Mouse (Mus musculus) left cerebral cortex, postnatal 36 days (tissue): Measurements from ENCODE around the gene S100a11. TPM values are rescaled to one million over a fixed set of nuclear protein-coding genes. Genes with fewer than 3 reads are reported as not detected.
"Not testable (repeated sequence)": the region's sequence is repeated elsewhere in the genome, so short reads cannot be mapped to it uniquely, and the experiment has no call there.

Source experiments
- DNase-seq, 2 experiments: peaks; one replicate each; pipeline ENCODE4 v3.0.0; 2021 to 2022; ENCODE audit warnings: low spot score in 2 of 2, mixed read lengths in 1 of 2
- intact Hi-C: fragments of 180-260 bp; cut with DNase I; formaldehyde crosslinking; loops from one replicate; pipeline ENCODE4 v1.15.1; 2025
- total RNA-seq, 2 experiments: library from RNA; stranded (reverse); gene quantifications; 2 replicates each; pipeline ENCODE4 v1.2.3; 2021

Gene S100a11
- 1 to 10 TPM; 7.0 to 9.9 TPM for total RNA-seq

GRCm38 (mm10) chr3:93520330-93521193 lies at the start of gene S100a11:
S100a11 (plus strand) TSS chr3:93520488.
- intact Hi-C loops: no loop called here
- peak in 1 of 2 experiments; percentile 9 for DNase-seq

GRCm38 (mm10) chr3:93480053-93480452 lies 40.2 kb upstream of the S100a11 start:
- intact Hi-C loops: no loop called here
- DNase-seq: no peak

GRCm38 (mm10) chr3:93481982-93482616 lies 38.2 kb upstream of the S100a11 start:
- intact Hi-C loops: no loop called here
- DNase-seq: no peak

GRCm38 (mm10) chr3:93485611-93486010 lies 34.7 kb upstream of the S100a11 start:
- DNase-seq: no peak
- intact Hi-C loops: loop anchor here (5.0 kb wide), 1 partner anchor 43 kb away; the partner anchor contains the start of gene Tchh

- intact Hi-C loops: loop anchor here (5.0 kb wide), 1 partner anchor 46 kb away; the partner anchor contains the start of gene Tchh
- DNase-seq: no peak
Observed at GRCm38 (mm10) chr3:93488541-93488940, 31.7 kb upstream of the S100a11 start.

GRCm38 (mm10) chr3:93492176-93492575 lies 28.1 kb upstream of the S100a11 start:
- DNase-seq: no peak
- intact Hi-C loops: loop anchor here (10.0 kb wide), 1 partner anchor 377 kb away; no protein-coding TSS in a partner anchor

- intact Hi-C loops: loop anchor here (1.0 to 10.0 kb wide), 2 partner anchors 132 to 379 kb away; no protein-coding TSS in a partner anchor
- DNase-seq: peak; percentile 21 to 45
Observed at GRCm38 (mm10) chr3:93493992-93494391, 26.3 kb upstream of the S100a11 start.

GRCm38 (mm10) chr3:93494774-93495173 lies 25.5 kb upstream of the S100a11 start:
- DNase-seq: not testable (repeated sequence)
- intact Hi-C loops: loop anchor here (1.0 to 10.0 kb wide), 2 partner anchors 132 to 380 kb away; no protein-coding TSS in a partner anchor

- intact Hi-C loops: loop anchor here (10.0 kb wide), 1 partner anchor 382 kb away; no protein-coding TSS in a partner anchor
- DNase-seq: no peak
Observed at GRCm38 (mm10) chr3:93497131-93497530, 23.2 kb upstream of the S100a11 start.

- no peak for DNase-seq
- intact Hi-C loops: loop anchor here (10.0 kb wide), 1 partner anchor 384 kb away; no protein-coding TSS in a partner anchor
Observed at GRCm38 (mm10) chr3:93499129-93499528, 21.2 kb upstream of the S100a11 start.

- no peak for DNase-seq
- intact Hi-C loops: no loop called here
Observed at GRCm38 (mm10) chr3:93504536-93505189, 15.6 kb upstream of the S100a11 start.

- intact Hi-C loops: no loop called here
- DNase-seq: no peak
Observed at GRCm38 (mm10) chr3:93505960-93506863, 14.1 kb upstream of the S100a11 start.

GRCm38 (mm10) chr3:93506881-93507325 lies 13.4 kb upstream of the S100a11 start:
- DNase-seq: no peak
- intact Hi-C loops: no loop called here

- DNase-seq: no peak
- intact Hi-C loops: no loop called here
Observed at GRCm38 (mm10) chr3:93509301-93509700, 11.0 kb upstream of the S100a11 start.

- DNase-seq: no peak
- intact Hi-C loops: no loop called here
Observed at GRCm38 (mm10) chr3:93511036-93511435, 9.3 kb upstream of the S100a11 start.

GRCm38 (mm10) chr3:93511801-93512200 lies 8.5 kb upstream of the S100a11 start:
- DNase-seq: no peak
- intact Hi-C loops: no loop called here

GRCm38 (mm10) chr3:93512386-93513101 lies 7.7 kb upstream of the S100a11 start:
- intact Hi-C loops: no loop called here
- DNase-seq: no peak

GRCm38 (mm10) chr3:93514628-93515027 lies 5.7 kb upstream of the S100a11 start:
- intact Hi-C loops: no loop called here
- no peak for DNase-seq
